Mouse (Mus musculus): ENCODE results near the gene Myo3b. TPM values are rescaled to one million over a fixed set of nuclear protein-coding genes. Genes with fewer than 3 reads are reported as not detected.
A peak's percentile ranks its signal among the peaks of the same experiment; 100 is the strongest.

The Myo3b gene
- polyA plus RNA-seq, 1 experiment = 0.46 TPM

GRCm38 (mm10) chr2:70137226-70137998, 98.5 kb downstream of the Myo3b start:
- peak; percentile 67 for DNase-seq (ENCODE audit: low read depth)
- TF ChIP-seq POLR2A (IDR thresholded peaks at IDR 0.05; ENCODE audit: borderline replicate concordance, extremely low read depth, insufficient read depth, insufficient read length, poor library complexity, severe bottlenecking) (no peak), CTCF (IDR thresholded peaks at IDR 0.05; ENCODE audit: borderline replicate concordance, extremely low read depth, insufficient read depth, insufficient read length) (no peak)

GRCm38 (mm10) chr2:70143543-70144188, 104.7 kb downstream of the Myo3b start:
- TF ChIP-seq POLR2A (IDR thresholded peaks at IDR 0.05; ENCODE audit: borderline replicate concordance, extremely low read depth, insufficient read depth, insufficient read length, poor library complexity, severe bottlenecking) = no peak
- no peak for TF ChIP-seq CTCF (IDR thresholded peaks at IDR 0.05; ENCODE audit: borderline replicate concordance, extremely low read depth, insufficient read depth, insufficient read length)
- no peak for DNase-seq (ENCODE audit: low read depth)

- DNase-seq (ENCODE audit: low read depth) = peak; percentile 21
- TF ChIP-seq POLR2A (IDR thresholded peaks at IDR 0.05; ENCODE audit: borderline replicate concordance, extremely low read depth, insufficient read depth, insufficient read length, poor library complexity, severe bottlenecking) = no peak
- peak; percentile 41; the same call in 1 of the 2 replicates for TF ChIP-seq CTCF (IDR thresholded peaks at IDR 0.05; ENCODE audit: borderline replicate concordance, extremely low read depth, insufficient read depth, insufficient read length)
Measured at GRCm38 (mm10) chr2:70146993-70147581, 108.2 kb downstream of the Myo3b start.

- DNase-seq (ENCODE audit: low read depth) = no peak
- TF ChIP-seq CTCF (IDR thresholded peaks at IDR 0.05; ENCODE audit: borderline replicate concordance, extremely low read depth, insufficient read depth, insufficient read length) = no peak
- no peak for TF ChIP-seq POLR2A (IDR thresholded peaks at IDR 0.05; ENCODE audit: borderline replicate concordance, extremely low read depth, insufficient read depth, insufficient read length, poor library complexity, severe bottlenecking)
Measured at GRCm38 (mm10) chr2:70148821-70149510, 110.0 kb downstream of the Myo3b start.

- peak; percentile 91 for DNase-seq (ENCODE audit: low read depth)
- no peak for TF ChIP-seq POLR2A (IDR thresholded peaks at IDR 0.05; ENCODE audit: borderline replicate concordance, extremely low read depth, insufficient read depth, insufficient read length, poor library complexity, severe bottlenecking)
- TF ChIP-seq CTCF (IDR thresholded peaks at IDR 0.05; ENCODE audit: borderline replicate concordance, extremely low read depth, insufficient read depth, insufficient read length) = no peak
Measured at GRCm38 (mm10) chr2:70150399-70151035, 111.6 kb downstream of the Myo3b start.

- no peak for DNase-seq (ENCODE audit: low read depth)
- TF ChIP-seq CTCF (IDR thresholded peaks at IDR 0.05; ENCODE audit: borderline replicate concordance, extremely low read depth, insufficient read depth, insufficient read length) = no peak
- TF ChIP-seq POLR2A (IDR thresholded peaks at IDR 0.05; ENCODE audit: borderline replicate concordance, extremely low read depth, insufficient read depth, insufficient read length, poor library complexity, severe bottlenecking) = no peak
Measured at GRCm38 (mm10) chr2:70151930-70152329, 113.0 kb downstream of the Myo3b start.

- peak; percentile 74 for DNase-seq (ENCODE audit: low read depth)
- TF ChIP-seq POLR2A (IDR thresholded peaks at IDR 0.05; ENCODE audit: borderline replicate concordance, extremely low read depth, insufficient read depth, insufficient read length, poor library complexity, severe bottlenecking) = no peak
- TF ChIP-seq CTCF (IDR thresholded peaks at IDR 0.05; ENCODE audit: borderline replicate concordance, extremely low read depth, insufficient read depth, insufficient read length) = no peak
Measured at GRCm38 (mm10) chr2:70155226-70155836, 116.4 kb downstream of the Myo3b start.

- peak; percentile 78 for DNase-seq (ENCODE audit: low read depth)
- no peak for TF ChIP-seq POLR2A (IDR thresholded peaks at IDR 0.05; ENCODE audit: borderline replicate concordance, extremely low read depth, insufficient read depth, insufficient read length, poor library complexity, severe bottlenecking)
- TF ChIP-seq CTCF (IDR thresholded peaks at IDR 0.05; ENCODE audit: borderline replicate concordance, extremely low read depth, insufficient read depth, insufficient read length) = no peak
Measured at GRCm38 (mm10) chr2:70159543-70159942, 120.6 kb downstream of the Myo3b start.

- DNase-seq (ENCODE audit: low read depth) = peak; percentile 57
- no peak for TF ChIP-seq CTCF (IDR thresholded peaks at IDR 0.05; ENCODE audit: borderline replicate concordance, extremely low read depth, insufficient read depth, insufficient read length)
- no peak for TF ChIP-seq POLR2A (IDR thresholded peaks at IDR 0.05; ENCODE audit: borderline replicate concordance, extremely low read depth, insufficient read depth, insufficient read length, poor library complexity, severe bottlenecking)
Measured at GRCm38 (mm10) chr2:70166231-70166630, 127.3 kb downstream of the Myo3b start.
